Mouse (Mus musculus) retina, embryonic 14.5 days (tissue): ENCODE data around the gene Aldh4a1.

Experiments used
- DNase-seq: peaks from one replicate; pipeline ENCODE4 v3.0.0-alpha.2; 2015; ENCODE audit warnings: low spot score

The Aldh4a1 gene

GRCm38 (mm10) chr4:139589351-139590027, 33.2 kb upstream of the Aldh4a1 start:
- DNase-seq: no peak

GRCm38 (mm10) chr4:139590446-139590845, 32.2 kb upstream of the Aldh4a1 start:
- peak; percentile 73 for DNase-seq

GRCm38 (mm10) chr4:139592895-139593294, 29.8 kb upstream of the Aldh4a1 start:
- no peak for DNase-seq

GRCm38 (mm10) chr4:139593383-139593782, 29.3 kb upstream of the Aldh4a1 start:
- no peak for DNase-seq

GRCm38 (mm10) chr4:139594062-139594461, 28.6 kb upstream of the Aldh4a1 start:
- DNase-seq: no peak

- no peak for DNase-seq
These were observed 26.0 kb upstream of the Aldh4a1 start for GRCm38 (mm10) chr4:139596715-139597114.

GRCm38 (mm10) chr4:139597286-139598284, 25.1 kb upstream of the Aldh4a1 start:
- DNase-seq: no peak

GRCm38 (mm10) chr4:139598356-139598755, 24.3 kb upstream of the Aldh4a1 start:
- no peak for DNase-seq

- DNase-seq: peak; percentile 47
These were observed 23.6 kb upstream of the Aldh4a1 start for GRCm38 (mm10) chr4:139598950-139599518.

GRCm38 (mm10) chr4:139601519-139602356, 20.9 kb upstream of the Aldh4a1 start:
- DNase-seq: no peak

GRCm38 (mm10) chr4:139602357-139603244, 20.1 kb upstream of the Aldh4a1 start, which contains the start of gene Gm21969:
Gm21969 (plus strand) TSS chr4:139603186.
- peak; percentile 78 for DNase-seq

- no peak for DNase-seq
These were observed 17.4 kb upstream of the Aldh4a1 start for GRCm38 (mm10) chr4:139605216-139605615.

GRCm38 (mm10) chr4:139606732-139607131, 15.9 kb upstream of the Aldh4a1 start:
- no peak for DNase-seq

GRCm38 (mm10) chr4:139608975-139609374, 13.7 kb upstream of the Aldh4a1 start:
- no peak for DNase-seq

- DNase-seq: no peak
These were observed 11.7 kb upstream of the Aldh4a1 start for GRCm38 (mm10) chr4:139610954-139611353.

GRCm38 (mm10) chr4:139611542-139611953, 11.1 kb upstream of the Aldh4a1 start:
- peak; percentile 90 for DNase-seq

GRCm38 (mm10) chr4:139614524-139615260, 8.0 kb upstream of the Aldh4a1 start:
- no peak for DNase-seq

- peak; percentile 69 for DNase-seq
These were observed 6.2 kb upstream of the Aldh4a1 start for GRCm38 (mm10) chr4:139616276-139617000.

GRCm38 (mm10) chr4:139617001-139617364, 5.7 kb upstream of the Aldh4a1 start:
- no peak for DNase-seq
